Mouse (Mus musculus): ENCODE results near the gene Tulp3. TPM values are rescaled to one million over a fixed set of nuclear protein-coding genes. Genes with fewer than 3 reads are reported as not detected.

The Tulp3 gene
- polyA plus RNA-seq, 1 experiment, result 27.8 TPM

GRCm38 (mm10) chr6:128272754-128273153 lies 82.9 kb downstream of the Tulp3 start:
- TF ChIP-seq CTCF (IDR thresholded peaks at IDR 0.05; ENCODE audit: extremely low read depth, insufficient read depth, low read length), result no peak
- no peak for TF ChIP-seq POLR2A (IDR thresholded peaks at IDR 0.05; ENCODE audit: extremely low read depth, insufficient read depth, low read length)
- H3K27ac ChIP-seq (ENCODE audit: insufficient read depth, low read length), result no peak overlapping the region
- H3K4me3 ChIP-seq (ENCODE audit: insufficient read depth, low read length), result no peak overlapping the region
- H3K4me1 ChIP-seq (ENCODE audit: control insufficient read depth, insufficient read depth, low read length), result no peaks in the 10 kb centered on the region

Other genes with a start within 250 kb of the Tulp3 start
- gene Tspan9, start 212.3 kb downstream of the Tulp3 start, polyA plus RNA-seq (2012; rRNA removed), result 49.2 and 55.5 TPM in 2 replicates
- 0.42 and 0.63 TPM in 2 replicates for gene Tead4, start 55.0 kb downstream of the Tulp3 start, polyA plus RNA-seq (2012; rRNA removed)
- 11.8 and 12.2 TPM in 2 replicates for gene Rhno1, start 7.1 kb upstream of the Tulp3 start, polyA plus RNA-seq (2012; rRNA removed)
- 1.7 and 2.5 TPM in 2 replicates for gene Foxm1, start 7.1 kb upstream of the Tulp3 start, polyA plus RNA-seq (2012; rRNA removed)
- gene Tex52, start 19.6 kb upstream of the Tulp3 start, polyA plus RNA-seq (2012; rRNA removed), result 2.8 and 4.3 TPM in 2 replicates
- gene Gm44596, start 19.7 kb upstream of the Tulp3 start, polyA plus RNA-seq (2012; rRNA removed), result 0.40 TPM in 1 of 2 replicates, not detected in the other
- 16.1 and 19.5 TPM in 2 replicates for gene Nrip2, start 43.4 kb upstream of the Tulp3 start, polyA plus RNA-seq (2012; rRNA removed)
- 17.9 and 19.3 TPM in 2 replicates for gene Itfg2, start 69.1 kb upstream of the Tulp3 start, polyA plus RNA-seq (2012; rRNA removed)
- gene Fkbp4, start 82.8 kb upstream of the Tulp3 start, polyA plus RNA-seq (2012; rRNA removed), result 116 and 118 TPM in 2 replicates
- gene Pzp, start 170.9 kb upstream of the Tulp3 start, polyA plus RNA-seq (2012; rRNA removed), result 0.04 TPM in 1 of 2 replicates, not detected in the other
- 30.6 and 32.4 TPM in 2 replicates for gene A2ml1, start 225.8 kb upstream of the Tulp3 start, polyA plus RNA-seq (2012; rRNA removed)

Measured in cortical plate, adult 2 months (tissue).